Mouse (Mus musculus) adrenal gland, adult 8-10 months (tissue): ENCODE measurements around the gene Mtch1. TPM values are rescaled to one million over a fixed set of nuclear protein-coding genes. Genes with fewer than 3 reads are reported as not detected.
"Not testable (repeated sequence)": the region's sequence is repeated elsewhere in the genome, so short reads cannot be mapped to it uniquely, and the experiment has no call there.

Experiments used
- DNase-seq: peaks from one replicate; pipeline ENCODE4 v3.0.0; 2022
- total RNA-seq, 4 experiments: library from RNA; stranded (reverse); gene quantifications; 2 replicates each; pipeline ENCODE4 v1.2.4; 2022

The Mtch1 gene
- total RNA-seq, 4 experiments from 2014 or later, result 236 to 274 (median 253) TPM

DNA sequence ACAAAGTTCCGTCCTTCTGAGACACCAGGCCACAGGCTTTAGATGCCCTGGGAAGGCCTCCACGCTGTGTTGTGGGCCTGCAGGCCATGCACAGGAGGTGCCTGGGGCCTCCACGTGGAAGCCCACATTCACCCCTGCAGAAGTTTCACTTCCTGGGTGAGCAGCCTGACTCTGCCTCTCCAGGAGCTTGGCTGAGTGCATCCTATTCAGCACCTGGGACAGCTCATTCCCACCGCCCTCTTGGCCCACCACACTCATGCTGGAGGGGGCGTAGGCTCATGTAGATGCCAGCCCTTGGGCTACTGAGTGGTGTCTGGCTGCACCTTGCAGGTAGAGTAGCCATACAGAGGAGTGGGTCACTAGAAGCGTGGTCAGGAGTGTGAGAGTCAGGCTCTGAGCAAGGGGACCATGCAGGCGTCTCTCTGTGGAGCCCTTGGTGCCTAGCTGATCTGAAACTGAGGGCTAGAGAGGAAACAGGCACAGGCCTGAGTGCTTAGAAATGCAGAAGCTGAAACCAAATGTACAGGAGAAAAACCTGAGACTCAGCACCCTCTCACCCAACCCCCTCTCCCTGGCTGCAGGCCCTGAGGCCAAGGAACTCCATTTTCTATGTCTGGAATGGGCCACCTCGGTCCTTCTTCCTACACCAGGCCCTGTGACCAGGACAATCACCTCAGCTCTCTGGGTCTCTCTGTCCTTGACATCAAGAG lies 14.4 kb upstream of the Mtch1 start:
- DNase-seq, result no peak

DNA sequence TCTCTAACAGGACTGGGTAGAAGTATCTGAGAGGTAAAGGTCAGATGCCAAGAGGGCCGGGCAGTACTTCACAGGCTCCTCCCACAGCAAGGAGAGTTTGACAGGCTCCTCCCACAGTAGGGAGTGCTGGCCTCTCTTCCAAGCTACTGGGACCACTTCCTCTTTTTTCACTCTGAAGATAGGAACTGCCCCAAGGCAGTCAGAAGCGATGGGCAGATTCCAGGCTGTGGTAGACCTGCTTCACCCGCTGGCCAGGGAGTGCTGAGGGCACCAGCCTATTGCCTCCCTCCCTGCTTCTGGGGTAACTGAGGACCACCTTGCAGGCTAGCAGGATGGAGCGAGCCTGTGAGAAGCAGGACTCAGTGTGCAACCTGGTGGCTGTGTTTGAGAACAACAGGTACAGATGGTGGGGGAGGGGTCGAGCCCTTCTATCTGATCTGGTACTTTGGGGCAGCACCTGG lies 13.1 kb upstream of the Mtch1 start, which contains the start of gene Fgd2:
Gene Fgd2 (plus strand): TSS at position 154 of the 461 bp plus-strand sequence.
- DNase-seq, result no peak

DNA sequence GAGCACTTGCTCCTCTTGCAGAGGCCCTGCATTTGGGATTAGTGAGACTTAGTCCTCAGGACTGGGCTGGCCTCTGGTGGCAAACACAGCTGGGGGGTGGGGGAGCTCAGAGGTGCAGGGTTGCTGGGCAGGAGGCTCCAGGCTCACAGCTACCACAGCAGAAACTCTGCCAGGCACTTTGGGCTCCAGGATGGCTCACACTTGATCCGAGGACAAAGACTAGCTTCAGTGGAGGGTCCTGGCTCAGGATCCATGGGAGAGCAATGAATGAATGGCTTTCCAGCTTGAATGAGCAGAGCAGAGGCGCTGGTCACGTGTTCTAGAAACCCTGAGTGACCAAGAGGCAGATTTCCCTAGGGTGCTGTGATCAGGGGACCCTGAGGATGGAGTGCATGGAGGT lies 11.2 kb upstream of the Mtch1 start:
- no peak for DNase-seq

DNA sequence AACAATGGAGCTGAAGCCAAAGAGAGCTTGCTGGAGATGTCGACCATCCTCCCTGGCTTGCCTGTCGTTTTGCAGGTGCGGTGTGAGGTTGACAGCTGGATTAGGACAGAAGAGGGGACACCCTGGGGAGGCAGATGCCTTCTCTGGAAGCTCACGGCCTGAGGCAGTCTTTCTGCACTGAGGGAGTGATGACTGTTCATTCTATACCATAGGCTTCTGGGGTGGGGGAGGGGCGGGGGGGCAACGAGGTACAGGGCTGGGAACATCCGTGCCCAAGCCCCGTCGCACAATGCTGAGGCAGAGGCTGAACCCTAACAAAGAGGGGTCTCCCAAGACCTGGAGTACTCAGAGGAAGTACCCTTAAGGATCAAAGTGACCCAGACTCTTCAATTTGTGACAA lies 9.1 kb upstream of the Mtch1 start:
- no peak for DNase-seq

DNA sequence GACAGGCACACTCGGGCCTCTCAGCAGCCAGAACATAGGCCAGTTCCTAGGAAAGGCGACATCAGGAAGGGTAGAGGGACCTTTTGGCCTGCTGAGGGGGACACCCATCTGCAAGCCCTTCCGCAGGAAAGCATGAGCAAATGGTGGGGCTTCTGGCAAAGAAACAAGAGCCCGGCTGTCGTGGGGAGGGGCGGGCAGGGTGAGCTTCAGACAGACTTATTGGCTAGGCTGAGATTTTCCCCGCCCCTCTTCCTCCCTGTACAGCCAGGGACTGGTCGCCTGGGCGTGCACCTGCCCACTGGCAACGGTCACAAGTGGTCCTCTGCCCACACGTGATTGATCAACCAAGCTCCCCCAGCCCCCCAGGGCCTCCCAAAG lies 8.7 kb upstream of the Mtch1 start:
- peak; percentile 82 for DNase-seq

DNA sequence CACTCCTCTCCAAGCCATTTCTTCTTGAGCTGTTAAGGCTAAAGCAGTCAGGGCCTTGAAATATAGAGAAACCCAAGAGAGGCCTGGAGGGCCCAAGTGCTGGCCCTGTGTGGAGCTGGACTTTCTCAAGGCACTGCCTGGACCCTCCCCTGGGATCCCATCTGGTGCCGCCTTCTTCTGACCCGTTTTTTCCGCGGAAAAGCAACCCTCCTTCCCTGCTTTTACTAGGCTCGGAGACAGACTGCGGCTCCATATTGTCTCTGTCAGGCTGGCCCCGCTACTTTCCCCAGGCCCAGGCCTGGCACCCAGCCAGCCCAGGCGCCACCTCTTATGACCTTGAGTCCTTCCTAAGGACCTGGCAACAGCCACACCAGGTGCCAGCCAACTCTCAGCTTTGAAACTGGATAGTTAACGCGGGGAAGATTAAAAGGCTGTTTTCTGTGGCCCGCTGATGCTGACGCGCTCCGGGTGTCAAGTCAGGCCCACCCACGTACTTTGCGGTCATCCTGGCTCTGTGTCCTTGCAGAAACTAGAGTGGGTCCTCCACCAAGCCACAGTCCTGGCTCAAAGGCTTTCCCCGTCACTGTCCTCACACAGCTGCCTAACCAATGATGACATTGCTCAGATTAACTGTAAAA lies 8.2 kb upstream of the Mtch1 start:
- DNase-seq, result peak; percentile 60

DNA sequence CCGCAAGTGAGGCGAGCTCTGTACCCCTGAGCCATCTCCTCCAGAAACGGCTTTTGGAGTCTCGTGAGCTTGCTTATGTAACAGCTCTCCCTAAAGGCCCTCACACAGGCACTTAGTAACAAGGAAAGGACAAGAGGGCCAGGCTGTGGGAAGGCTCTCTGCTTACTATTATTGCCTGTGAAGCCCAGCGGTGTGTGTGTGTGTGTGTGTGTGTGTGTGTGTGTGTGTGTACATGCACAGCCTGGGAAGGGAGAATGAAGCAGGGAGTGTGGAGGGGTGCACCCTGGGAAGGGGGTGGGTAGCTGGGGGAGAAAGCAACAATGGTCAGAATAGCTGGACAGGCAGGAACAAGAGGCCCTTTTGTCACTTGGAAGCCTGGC lies 7.7 kb upstream of the Mtch1 start:
- no peak for DNase-seq

DNA sequence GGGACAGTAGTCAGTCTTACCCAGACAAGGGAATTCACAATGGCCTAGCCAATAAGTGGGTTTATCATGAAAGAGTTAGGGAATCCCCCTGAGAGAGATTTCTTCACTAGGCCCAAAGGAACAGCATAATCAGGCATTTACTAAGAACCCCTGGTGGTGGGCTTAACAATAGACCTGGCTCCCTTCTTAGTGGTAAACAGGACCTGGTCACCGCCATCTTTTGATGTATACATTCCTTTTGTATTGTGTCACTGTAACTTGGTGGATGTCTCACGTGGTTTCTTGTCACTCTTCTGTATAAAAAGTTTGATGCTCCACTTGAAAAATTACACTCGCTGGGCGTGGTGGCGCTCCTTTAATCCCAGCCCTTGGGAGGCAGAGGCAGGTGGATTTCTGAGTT lies 3.3 kb upstream of the Mtch1 start:
- DNase-seq, result not testable (repeated sequence)

DNA sequence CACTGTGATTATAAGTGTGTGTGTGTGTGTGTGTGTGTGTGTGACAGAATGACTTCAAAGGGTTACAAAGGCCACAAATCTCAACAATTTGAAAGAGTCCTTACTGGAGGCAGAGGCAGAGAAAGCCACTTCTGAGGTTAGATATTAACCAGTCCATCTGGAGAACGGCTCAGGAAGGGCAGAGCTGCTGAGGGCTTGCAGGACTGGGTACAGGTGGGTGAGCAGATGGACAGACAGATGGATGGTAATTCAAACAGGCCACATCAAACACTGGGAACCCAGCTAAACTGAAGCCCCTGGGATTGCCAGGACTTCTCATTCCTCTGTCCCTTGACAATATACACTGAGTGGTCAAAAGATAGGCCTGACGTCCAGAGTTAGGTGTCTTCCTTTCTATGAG lies 1.3 kb upstream of the Mtch1 start:
- no peak for DNase-seq

DNA sequence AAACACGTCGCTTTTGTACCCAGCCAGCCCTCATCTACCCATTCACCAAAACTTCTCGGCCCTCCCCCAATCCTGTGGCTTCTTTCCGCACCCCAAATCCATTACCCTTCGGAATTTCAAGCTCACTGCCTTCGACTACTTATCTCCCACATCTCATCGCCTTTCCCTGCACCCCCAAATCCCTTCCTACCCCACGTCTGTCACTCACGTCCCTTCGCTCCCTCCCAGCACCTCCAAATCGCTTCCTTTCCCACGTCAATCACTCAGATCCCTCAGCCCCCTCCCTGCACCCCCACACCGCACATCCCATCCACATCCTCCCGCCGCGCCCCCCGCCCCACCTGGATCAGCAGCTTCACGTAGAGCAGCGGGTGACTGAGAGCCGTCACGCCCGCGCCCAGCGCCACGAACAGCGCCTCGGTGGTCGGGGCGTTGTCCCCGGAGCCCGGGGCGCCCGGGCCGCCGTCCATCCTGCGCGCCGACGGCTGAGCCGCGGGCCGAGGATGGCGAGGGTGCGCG lies 549 bp downstream of the Mtch1 start:
- no peak for DNase-seq

DNA sequence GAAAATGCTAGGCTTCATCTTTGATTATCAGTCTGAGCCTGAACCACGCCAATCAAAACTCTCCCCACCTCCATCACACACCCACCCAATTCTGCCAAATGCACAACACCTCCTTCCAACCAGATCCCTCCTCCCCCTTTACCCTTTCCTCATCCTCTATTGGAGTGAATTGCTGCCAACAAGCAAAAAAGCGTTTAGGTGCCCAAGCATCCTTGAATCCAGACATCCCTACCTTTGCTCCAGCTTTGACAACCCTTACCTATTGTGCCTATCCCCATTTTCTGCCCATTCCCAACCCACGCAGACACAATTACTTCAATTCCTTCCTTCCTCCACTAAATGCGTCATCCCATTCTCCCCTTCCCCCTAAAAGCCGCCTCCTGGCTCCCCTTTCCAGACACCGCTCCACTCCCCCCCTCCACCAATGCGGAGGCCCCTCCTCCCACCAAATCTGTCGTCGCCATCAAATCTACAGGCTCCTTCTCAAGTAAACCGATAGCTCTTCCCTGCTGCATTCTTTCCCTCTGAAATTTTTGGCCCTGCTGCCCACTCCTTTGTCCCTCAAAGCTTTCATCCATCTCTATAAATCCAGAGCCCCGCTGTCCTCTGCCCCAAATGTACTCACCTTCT lies 1.1 kb downstream of the Mtch1 start:
- no peak for DNase-seq

DNA sequence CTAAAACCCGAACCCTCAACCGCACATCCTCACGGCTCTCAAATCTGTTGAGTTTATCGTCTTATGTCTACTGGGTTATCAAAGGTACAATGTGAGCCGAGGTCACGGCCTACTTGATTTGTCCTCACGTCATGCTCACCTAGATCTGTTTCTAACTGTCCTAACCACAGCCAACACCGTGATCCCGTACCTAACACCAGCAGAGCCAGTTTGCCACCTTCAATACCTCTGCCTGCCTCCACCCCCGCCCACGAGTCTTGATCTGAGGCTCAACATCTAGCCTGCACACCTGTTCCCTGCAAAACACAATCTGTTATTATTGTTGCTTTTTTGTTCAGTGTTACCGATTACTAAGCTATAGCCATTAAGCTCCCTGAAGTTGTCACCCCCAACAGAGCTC lies 2.5 kb downstream of the Mtch1 start:
- DNase-seq, result no peak

DNA sequence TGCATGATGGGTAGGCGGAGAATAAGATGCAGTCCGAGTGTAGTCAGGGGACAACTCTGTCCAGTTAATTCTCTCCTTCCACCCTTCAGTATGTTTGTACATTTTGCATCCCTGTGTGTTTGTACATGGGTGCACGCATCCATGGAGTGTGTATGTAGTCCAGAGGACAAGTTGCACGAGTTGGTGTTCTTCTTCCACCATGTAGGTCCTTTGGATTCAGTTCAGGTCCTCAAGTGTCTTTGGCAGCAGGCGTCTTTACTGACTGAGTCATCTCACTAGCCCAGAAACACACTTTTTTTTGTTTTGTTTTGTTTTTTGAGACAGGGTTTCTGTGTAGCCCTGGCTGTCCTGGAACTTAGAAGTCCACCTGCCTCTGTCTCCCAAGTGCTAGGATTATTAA lies 4.5 kb downstream of the Mtch1 start:
- no peak for DNase-seq

DNA sequence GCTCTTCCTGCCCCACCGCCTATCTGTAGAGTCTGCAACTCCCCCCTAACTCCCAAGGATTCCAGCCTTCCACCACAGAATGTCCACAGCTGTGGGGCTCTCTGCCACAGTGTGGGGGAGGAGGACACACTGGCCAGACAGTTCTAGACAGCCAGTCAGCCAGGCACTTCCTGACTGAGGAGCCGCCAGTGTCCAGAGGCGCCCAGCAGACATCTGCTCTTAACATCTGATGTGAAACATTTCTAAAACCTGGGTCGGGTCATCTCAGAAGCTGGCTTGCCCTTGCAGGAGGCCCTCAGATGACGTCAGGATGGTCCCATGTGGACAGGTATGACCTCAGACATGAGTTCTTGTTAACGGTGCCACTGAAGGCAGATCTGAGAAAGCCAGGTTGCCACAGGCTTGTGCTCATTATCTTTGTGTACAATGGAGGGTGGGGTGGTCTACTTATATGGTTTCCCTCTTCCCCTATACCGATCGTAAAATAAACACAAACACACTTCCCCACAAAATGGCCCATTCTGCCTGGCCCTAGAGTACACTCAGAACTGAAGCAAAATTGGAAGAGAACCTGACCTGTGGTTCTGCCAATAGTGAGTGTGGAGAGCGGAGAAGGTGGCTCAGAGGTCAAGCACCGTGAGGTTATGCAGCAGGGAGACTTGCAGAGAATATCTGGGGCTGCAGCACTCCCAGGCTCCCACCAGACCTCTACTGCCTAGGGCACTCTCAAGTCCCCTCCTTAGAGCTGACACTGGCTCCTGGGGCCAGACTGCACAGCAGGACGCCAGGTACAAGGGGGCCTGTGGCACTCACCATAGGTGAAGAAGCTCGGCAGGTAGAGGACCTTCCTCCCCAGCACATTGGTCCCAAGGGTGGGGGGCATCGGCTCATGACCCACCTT lies 5.5 kb downstream of the Mtch1 start:
- DNase-seq, result no peak

DNA sequence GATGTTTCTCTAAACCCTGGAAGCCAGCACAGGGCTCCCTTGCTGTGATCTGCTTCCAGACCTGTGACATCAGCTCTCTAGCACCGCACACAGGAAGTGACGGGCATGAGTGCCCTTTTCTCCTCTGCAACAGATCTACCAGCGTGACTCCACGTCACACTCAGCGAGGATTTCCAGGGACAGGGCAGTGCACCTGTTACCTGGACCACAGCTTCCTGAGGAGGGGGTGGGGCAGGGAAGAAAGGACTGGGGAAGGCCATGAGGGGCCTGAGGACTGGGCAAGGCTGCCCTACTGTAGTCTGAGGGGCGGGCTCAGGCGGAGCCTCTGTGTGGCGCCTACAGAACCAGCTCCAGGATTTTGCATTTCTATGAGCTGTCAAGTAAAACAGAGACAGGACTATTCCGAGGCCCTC lies 6.1 kb downstream of the Mtch1 start:
- peak; percentile 51 for DNase-seq

DNA sequence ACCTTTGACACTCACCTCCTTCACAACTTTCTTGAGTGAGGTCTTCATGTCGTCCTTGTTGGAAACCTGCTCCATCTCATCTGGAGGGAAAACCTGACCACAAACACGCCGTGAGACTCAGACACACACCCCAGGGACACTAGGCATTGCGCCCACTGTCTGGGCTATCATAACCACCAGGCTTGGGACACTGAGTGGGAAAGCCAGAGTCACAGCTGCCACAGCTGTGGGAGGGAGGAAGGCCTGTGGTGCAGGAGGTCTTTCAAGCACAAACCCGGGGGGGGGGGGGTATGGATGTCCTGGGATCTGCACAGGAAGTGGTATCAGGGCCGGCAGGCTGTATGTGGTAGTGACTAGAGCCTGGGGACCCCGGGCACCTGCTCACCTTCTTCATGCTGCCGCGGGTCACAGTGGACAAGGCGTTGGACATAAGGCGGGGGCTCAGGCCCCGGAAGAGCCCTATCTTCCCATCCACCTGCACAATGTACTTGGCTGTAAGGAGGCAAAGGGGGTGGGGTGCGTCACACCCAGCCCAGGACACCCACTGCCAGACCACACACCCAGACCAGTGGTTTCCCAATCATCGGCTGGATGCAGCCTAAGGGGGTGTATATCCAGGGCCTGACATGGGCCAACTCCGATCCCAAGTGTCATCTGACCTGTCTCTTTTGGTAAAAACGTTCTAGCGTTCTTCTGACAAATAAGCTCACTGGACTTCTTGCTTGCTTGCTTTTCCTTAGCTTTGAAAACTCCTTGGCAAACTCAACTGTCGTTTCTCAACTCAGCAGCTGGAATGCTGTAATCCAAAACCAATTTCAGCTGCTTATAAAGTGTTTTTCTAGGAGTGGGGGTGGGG lies 7.1 kb downstream of the Mtch1 start:
- DNase-seq, result no peak

DNA sequence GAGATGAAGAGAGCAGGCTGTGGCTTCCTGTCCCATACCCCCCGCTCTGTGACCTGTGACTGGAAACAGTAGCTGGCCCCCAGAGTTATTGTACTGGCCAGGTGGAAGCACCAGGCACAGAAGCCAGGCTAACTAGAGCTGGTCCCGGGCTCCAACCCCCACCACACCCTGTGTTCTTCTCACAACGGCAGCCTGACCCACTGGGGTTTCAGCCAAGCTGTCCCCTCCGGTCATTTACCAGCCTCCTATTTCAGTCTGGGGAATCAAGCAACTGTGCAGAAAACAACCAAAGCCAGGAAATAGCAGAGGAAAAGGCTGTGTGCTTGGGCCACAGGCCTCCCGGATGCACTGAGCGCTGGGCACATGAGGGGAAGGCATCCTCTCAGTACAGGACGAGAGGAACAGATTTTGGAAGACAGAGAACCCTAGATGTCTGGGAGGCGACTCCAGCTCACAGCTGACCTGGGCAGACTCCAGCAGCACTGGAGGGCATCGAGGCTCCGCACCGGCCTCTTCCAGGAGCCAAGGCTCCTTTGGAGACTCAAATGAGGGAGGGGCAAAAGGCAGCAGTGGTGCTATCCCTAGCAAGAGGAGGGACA lies 8.5 kb downstream of the Mtch1 start:
- DNase-seq, result no peak

DNA sequence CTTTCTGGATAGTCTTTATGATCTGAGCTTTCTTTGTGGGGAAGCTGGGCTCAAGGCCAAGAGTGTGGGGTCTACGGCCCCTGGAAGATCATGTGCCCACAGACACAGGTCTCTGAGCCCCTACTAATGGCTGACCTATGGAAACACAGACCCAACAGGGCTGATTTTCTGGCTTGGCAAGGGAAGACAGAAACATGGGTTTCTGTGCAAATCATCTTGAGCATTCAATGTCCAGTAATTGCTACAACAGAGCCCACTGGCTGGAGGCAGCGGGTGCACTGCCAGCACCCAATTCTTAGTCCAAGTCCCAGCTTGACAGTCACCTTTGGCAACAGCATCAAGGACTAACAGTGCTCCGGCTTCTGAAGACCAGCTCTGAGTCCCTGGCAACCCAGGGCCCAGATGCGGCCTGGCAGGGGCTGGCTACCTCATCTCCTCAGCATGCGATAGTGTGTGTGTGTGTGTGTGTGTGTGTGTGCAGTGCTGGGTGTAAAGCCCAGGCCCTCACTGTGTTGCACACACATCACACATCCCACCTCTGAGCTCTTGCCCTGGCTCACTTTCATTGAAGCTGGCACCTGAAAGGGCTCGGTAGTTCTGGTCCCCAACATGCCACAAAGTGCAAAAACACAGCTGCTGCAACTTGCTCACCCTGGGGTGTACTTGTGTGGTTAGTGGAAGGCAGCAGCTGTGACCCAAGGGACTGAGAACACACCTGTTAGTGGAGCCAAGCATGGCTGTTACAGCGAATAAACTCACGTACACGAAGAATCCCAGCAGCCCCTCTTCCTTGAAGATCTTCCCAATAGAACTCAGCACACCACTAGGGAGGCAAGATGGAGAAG lies 9.5 kb downstream of the Mtch1 start:
- no peak for DNase-seq

DNA sequence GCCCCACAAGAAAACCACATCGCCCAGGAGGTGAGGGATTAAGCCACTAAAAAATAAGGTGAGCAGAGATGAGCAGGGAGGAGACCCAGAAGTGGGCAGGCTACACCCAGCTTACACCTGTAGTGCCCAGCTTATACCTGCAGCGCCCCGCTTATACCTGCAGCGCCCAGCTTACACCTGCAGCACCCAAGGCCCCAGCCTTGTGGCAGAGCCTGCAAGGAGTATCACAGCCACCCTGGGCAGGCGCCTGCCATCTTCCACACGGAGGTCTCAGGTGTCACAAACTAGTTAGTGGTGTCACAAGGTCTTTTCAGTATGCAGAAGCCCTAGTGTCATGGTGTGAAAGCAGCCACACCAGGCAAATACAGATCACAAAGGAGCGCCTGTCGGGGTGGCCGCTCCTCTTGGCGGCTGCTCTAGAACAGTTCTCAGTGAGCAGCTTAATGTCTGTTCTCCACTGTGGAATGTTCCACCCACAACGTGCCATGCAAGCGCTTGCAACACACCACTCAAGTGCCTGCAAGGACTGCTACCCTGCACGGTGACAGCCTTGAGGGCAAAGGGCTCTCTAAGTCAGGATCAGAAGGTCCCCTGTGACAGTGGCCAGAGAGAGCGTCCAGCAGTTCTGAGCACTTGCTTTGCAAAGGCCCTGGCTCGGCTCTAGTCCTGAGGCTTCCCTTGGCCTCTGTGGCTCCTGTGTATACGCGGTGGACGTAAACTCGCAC lies 11.3 kb downstream of the Mtch1 start:
- no peak for DNase-seq
